Mouse (Mus musculus) limb, embryonic 11.5 days (tissue): ENCODE results near the gene Zfp512b. TPM values are rescaled to one million over a fixed set of nuclear protein-coding genes. Genes with fewer than 3 reads are reported as not detected.

Experiments
- ATAC-seq: fragments of 200-750 bp; cut with Nextera tagmentation; 2 replicates; pipeline ENCODE4 v1.8.0; 2017; ENCODE audit warnings: low read depth; ENCODE audit not compliant: insufficient number of reproducible peaks, low FRiP score, low TSS enrichment
- DNase-seq: peaks from one replicate; pipeline ENCODE4 v3.0.0-alpha.2; 2015; ENCODE audit warnings: low spot score
- H3K27ac ChIP-seq: fragments of 300-500 bp; sonication (generic); replicated peaks from 2 replicates; pipeline ENCODE4 v1.5.1; 2014; ENCODE audit warnings: low read depth, mild to moderate bottlenecking, low read length
- H3K27me3 ChIP-seq: fragments of 300-500 bp; sonication (generic); 2 replicates; pipeline ENCODE4 v1.6.1; 2014; ENCODE audit warnings: mild to moderate bottlenecking, low read length, mixed read lengths; ENCODE audit not compliant: control insufficient read depth, insufficient read depth
- H3K36me3 ChIP-seq: fragments of 300-500 bp; sonication (generic); 2 replicates; pipeline ENCODE4 v1.6.1; 2014; ENCODE audit warnings: mild to moderate bottlenecking, low read length, moderate library complexity, mixed read lengths; ENCODE audit not compliant: control insufficient read depth, insufficient read depth
- H3K4me1 ChIP-seq: fragments of 300-500 bp; sonication (generic); 2 replicates; pipeline ENCODE4 v1.6.1; 2014; ENCODE audit warnings: low read length, mixed read lengths; ENCODE audit not compliant: control insufficient read depth, insufficient read depth
- H3K4me2 ChIP-seq: fragments of 300-500 bp; sonication (generic); 2 replicates; pipeline ENCODE4 v1.6.1; 2014; ENCODE audit warnings: low read depth, mild to moderate bottlenecking, moderate library complexity; ENCODE audit not compliant: severe bottlenecking
- H3K4me3 ChIP-seq: fragments of 300-500 bp; sonication (generic); 2 replicates; pipeline ENCODE4 v1.5.1; 2014; ENCODE audit warnings: low read depth, low read length
- H3K9ac ChIP-seq: fragments of 300-500 bp; sonication (generic); 2 replicates; pipeline ENCODE4 v1.6.1; 2014; ENCODE audit warnings: mild to moderate bottlenecking, low read length
- H3K9me3 ChIP-seq: fragments of 300-500 bp; sonication (generic); 2 replicates; pipeline ENCODE4 v1.6.1; 2016; ENCODE audit warnings: low read length; ENCODE audit not compliant: control insufficient read depth
- WGBS: fragments of 180-500 bp; shearing (Covaris S2); extraction: QIAGEN DNeasy Blood & Tissue Kit; methylation state at CpG from one replicate; pipeline ENCODE4 v1.1.7; 2014; 5-methylcytosine and 5-hydroxymethylcytosine counted together
- polyA plus RNA-seq: library from polyadenylated mRNA; unstranded; fragments of >200 nt; fragmentation: Nextera tagmentation; extraction: Ambion mirVana; gene quantifications from 2 replicates; pipeline ENCODE4 v1.2.1, GENCODE M21; 2014

Zfp512b gene
- polyA plus RNA-seq, 1 experiment from 2014 or later: 30.9 TPM

- no peak for DNase-seq
Observed at GRCm38 (mm10) chr2:181571941-181572670, 20.5 kb downstream of the Zfp512b start.

DNA sequence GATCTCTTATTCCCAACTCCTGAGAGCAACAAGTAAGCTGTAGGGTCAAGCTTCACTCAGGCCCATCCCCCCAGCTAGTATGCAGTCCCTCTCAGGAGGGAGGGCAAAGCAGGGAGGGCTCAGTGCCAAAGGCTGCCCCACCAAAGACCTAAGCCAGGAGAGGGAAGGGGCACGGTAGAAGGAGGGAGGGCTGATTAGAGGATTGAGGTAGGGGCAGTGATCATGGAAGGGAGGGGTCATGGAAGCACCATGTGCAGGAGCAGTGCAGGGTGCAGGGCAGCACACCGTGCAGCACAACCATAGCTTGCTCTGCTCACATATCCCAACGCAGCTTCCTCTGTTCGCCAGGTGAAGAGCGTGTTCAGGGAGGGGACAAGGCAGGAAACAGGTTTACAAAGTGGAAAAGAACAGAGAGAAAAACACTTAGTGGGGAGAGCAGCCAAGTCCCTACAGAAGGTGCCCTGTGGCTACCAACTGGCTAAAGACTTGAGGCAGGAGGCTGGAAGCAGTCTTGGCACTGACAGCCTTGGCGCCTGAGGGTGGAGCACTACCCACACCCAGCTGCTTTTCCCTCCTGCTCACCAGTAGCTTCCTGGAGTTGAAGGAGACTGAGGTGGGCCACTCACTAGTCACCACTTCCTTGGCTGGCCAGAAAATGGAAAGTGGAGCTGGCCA, 21.5 kb downstream of the Zfp512b start:
- Histone ChIP-seq H3K9me3 (no peaks in the 10 kb centered on the region), H3K4me2 (no peak overlapping the region), H3K27ac (no peak overlapping the region), H3K4me1 (no peaks in the 10 kb centered on the region), H3K36me3 (no peaks in the 10 kb centered on the region), H3K9ac (no peak overlapping the region), H3K27me3 (no peaks in the 10 kb centered on the region), H3K4me3 (no peak overlapping the region)
- ATAC-seq: no peak
- 74% methylated on average over 6 of the region's 6 CpGs for WGBS
- DNase-seq: no peak

More at GRCm38 (mm10) chr2:181571941-181572670, 20.5 kb downstream of the Zfp512b start:
- Histone ChIP-seq H3K36me3 (no peaks in the 10 kb centered on the region), H3K9ac (no peak overlapping the region), H3K27ac (no peak overlapping the region), H3K4me2 (no peak overlapping the region), H3K27me3 (no peaks in the 10 kb centered on the region), H3K4me3 (no peak overlapping the region), H3K4me1 (no peaks in the 10 kb centered on the region), H3K9me3 (no peaks in the 10 kb centered on the region)
- 90% methylated on average over 11 of the region's 11 CpGs for WGBS
- ATAC-seq: no peak

- DNase-seq (no peak), ATAC-seq (no peak)
- H3K9me3 ChIP-seq: no peaks in the 10 kb centered on the region
- H3K36me3 ChIP-seq: no peaks in the 10 kb centered on the region
- H3K4me1 ChIP-seq: no peaks in the 10 kb centered on the region
- H3K9ac ChIP-seq: no peak overlapping the region
- H3K4me2 ChIP-seq: no peak overlapping the region
- no peaks in the 10 kb centered on the region for H3K27me3 ChIP-seq
- no peak overlapping the region for H3K4me3 ChIP-seq
- 88% methylated on average over 8 of the region's 8 CpGs for WGBS
- H3K27ac ChIP-seq: no peak overlapping the region
Observed at GRCm38 (mm10) chr2:181570375-181570774, 22.2 kb downstream of the Zfp512b start.

- Histone ChIP-seq H3K9ac (no peak overlapping the region), H3K4me1 (no peaks in the 10 kb centered on the region), H3K27me3 (no peaks in the 10 kb centered on the region), H3K27ac (no peak overlapping the region), H3K4me2 (no peak overlapping the region), H3K4me3 (no peak overlapping the region), H3K9me3 (no peaks in the 10 kb centered on the region), H3K36me3 (no peaks in the 10 kb centered on the region)
- ATAC-seq (no peak), DNase-seq (no peak)
- 89% methylated on average over 10 of the region's 10 CpGs for WGBS
Observed at GRCm38 (mm10) chr2:181569856-181570255, 22.7 kb downstream of the Zfp512b start.

GRCm38 (mm10) chr2:181568272-181569008, 24.2 kb downstream of the Zfp512b start:
- no peaks in the 10 kb centered on the region for H3K36me3 ChIP-seq
- H3K27me3 ChIP-seq: no peaks in the 10 kb centered on the region
- no peak overlapping the region for H3K4me2 ChIP-seq
- H3K4me1 ChIP-seq: no peaks in the 10 kb centered on the region
- no peaks in the 10 kb centered on the region for H3K9me3 ChIP-seq
- H3K27ac ChIP-seq: no peak overlapping the region
- DNase-seq (peak; percentile 60), ATAC-seq (no peak)
- 80% methylated on average over 7 of the region's 7 CpGs for WGBS
- H3K4me3 ChIP-seq: no peak overlapping the region
- no peak overlapping the region for H3K9ac ChIP-seq

DNA sequence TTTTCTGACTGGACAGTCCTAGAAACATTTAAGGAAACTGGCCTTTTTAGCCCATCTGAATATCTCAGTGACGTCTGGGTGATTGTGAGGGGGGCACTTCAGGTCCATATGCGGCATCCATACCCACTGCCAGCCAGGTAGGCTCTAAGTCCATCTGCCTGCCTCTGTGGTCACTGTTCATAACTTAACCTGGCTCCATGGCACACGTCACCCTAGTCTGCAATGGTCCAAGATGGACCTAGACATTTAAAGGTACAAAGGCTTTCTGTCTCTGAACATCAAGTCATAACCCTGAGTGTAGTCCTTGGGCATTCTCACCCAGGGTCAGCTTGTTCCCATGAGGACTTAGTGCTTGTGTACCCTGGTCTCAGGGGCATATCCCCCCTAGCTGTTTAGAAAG, 25.3 kb downstream of the Zfp512b start:
- H3K27ac ChIP-seq: no peak overlapping the region
- DNase-seq (no peak), ATAC-seq (no peak)
- H3K4me1 ChIP-seq: no peaks in the 10 kb centered on the region
- WGBS: 87% methylated on average over 3 of the region's 3 CpGs
- no peak overlapping the region for H3K4me3 ChIP-seq
- H3K9me3 ChIP-seq: no peaks in the 10 kb centered on the region
- H3K36me3 ChIP-seq: no peaks in the 10 kb centered on the region
- no peaks in the 10 kb centered on the region for H3K27me3 ChIP-seq
- H3K9ac ChIP-seq: no peak overlapping the region
- H3K4me2 ChIP-seq: no peak overlapping the region

GRCm38 (mm10) chr2:181553772-181554171, 38.8 kb downstream of the Zfp512b start:
- no peaks in the 10 kb centered on the region for H3K9me3 ChIP-seq
- H3K4me3 ChIP-seq: no peak overlapping the region
- H3K4me2 ChIP-seq: no peak overlapping the region
- no peaks in the 10 kb centered on the region for H3K27me3 ChIP-seq
- no peak for DNase-seq
- H3K27ac ChIP-seq: no peak overlapping the region
- H3K9ac ChIP-seq: no peak overlapping the region
- no peaks in the 10 kb centered on the region for H3K4me1 ChIP-seq
- ATAC-seq: no peak
- H3K36me3 ChIP-seq: peaks cover 21% of the 10 kb centered on the region

DNA sequence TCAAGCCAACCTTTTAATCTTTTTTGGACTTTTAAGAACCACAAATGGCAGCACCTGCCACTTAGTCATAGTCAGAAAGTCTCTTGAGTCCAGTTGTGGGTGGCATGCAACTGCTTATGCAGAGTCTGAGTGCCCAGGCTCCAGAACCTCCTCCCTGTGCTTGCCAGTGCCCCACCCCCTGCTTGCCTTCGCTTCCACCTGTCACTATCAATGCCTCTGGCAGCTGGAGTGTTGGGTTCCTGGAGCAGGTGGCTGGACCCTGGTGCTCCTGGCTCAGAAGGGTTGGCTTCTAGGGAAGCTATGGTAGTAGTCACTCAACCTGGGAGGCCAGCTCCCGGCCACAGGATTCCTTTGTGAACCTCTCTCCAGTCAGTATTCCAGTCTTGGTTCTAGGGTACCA, 42.4 kb downstream of the Zfp512b start:
- H3K27ac ChIP-seq: no peak overlapping the region
- no peaks in the 10 kb centered on the region for H3K9me3 ChIP-seq
- no peaks in the 10 kb centered on the region for H3K27me3 ChIP-seq
- no peak overlapping the region for H3K9ac ChIP-seq
- DNase-seq (no peak), ATAC-seq (no peak)
- H3K4me3 ChIP-seq: no peak overlapping the region
- 95% methylated on average over 2 of the region's 2 CpGs for WGBS
- peaks cover 26% of the 10 kb centered on the region for H3K36me3 ChIP-seq
- no peaks in the 10 kb centered on the region for H3K4me1 ChIP-seq
- no peak overlapping the region for H3K4me2 ChIP-seq
